Mouse (Mus musculus) cerebellum, adult 9-10 months (tissue): ENCODE measurements around the gene Sept11.

Source experiments
- DNase-seq: peaks from one replicate; pipeline ENCODE4 v3.0.0; 2022

Sept11 gene

DNA sequence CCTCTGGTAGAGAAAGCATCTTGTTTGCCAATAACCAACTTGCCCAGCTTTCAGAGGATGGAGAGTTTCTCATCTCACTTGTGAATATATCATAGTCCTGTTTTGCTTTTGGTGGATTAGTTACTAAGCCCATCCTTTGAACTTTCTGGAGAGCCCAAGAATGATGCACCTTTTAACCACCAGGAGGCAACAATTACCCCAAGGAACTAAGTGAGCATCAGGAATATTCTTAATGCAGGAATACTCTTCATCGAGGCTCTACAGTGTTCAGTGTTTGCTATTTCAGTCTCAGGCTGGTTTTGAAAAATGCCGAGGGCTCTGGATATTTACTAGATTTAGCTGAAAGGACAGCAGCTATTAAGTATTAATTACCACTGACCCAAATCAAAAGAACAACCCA, 87.0 kb downstream of the Sept11 start:
- peak; percentile 58 for DNase-seq

DNA sequence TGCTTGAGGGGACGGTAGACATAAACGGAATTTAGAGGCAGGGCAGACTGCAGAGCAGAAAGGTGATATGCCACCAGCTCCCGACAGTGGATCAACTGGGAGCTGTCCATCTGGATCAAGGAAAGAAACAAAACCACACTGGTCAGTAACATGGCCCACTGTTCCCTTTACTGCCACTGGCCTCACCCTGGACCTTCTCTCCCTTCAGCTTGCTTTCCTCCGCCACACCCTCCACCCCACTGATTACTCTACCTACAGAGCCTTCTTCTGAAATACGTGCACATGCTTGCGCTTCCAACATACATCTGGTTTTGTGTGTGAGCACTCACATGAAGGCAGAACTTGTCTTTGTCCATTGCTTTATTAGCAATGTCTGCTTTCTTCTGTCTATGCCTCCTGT, 90.1 kb downstream of the Sept11 start:
- no peak for DNase-seq

DNA sequence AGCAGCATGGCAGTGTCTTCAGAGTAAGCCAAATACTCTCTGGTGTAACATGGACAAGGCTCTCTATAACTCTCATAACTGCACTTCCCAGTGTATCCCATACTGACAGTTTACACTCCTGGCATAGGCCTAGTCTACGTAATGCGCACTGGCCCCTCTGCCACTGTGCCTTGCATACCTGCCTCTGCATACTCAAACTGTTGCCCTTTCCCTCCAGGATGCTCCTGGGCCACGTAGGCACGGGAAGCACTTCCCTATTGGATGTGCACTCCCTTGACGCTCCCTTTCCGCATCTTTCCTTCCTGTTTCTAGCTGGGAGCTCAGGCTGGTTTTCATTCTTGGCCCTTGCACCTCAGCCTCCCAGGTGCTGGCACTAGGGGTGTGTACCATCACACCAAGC, 91.3 kb downstream of the Sept11 start:
- no peak for DNase-seq

DNA sequence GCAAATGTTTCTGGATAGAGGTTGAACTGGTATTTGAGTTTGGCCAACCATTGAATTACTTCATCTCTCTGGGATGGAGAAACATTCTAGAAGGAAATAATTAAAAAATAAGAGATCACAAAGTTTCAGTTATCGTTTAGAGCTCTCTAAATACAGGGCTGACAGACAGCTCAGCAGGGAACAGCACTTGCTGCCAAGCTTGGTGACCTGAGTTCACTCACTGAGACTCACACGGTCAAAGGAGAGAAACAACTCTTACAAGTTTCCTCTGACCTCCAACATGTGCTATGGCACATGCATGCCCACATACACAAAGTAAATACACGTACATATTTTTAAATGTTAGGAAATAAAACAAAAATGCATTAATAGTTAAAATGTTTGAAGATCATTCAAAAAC, 96.4 kb downstream of the Sept11 start:
- no peak for DNase-seq

DNA sequence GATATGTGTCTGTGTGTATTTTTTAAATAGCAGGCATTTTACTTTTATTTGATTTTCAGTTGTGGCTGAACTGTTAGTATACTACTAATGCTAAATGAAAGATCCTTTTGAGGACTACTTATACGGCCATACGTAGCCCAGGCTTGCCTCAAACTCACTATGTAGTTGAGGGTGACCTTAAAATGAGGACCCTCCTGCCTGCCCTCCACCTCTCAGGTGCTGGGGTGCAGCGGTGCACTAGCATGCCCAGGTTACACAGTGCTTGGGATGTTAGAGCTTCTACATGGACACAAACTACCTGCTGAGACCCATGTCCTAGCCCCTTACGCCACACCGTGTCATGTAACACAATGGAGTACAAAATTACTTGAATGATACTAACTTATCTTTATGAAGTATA, 97.2 kb downstream of the Sept11 start:
- DNase-seq, result no peak

DNA sequence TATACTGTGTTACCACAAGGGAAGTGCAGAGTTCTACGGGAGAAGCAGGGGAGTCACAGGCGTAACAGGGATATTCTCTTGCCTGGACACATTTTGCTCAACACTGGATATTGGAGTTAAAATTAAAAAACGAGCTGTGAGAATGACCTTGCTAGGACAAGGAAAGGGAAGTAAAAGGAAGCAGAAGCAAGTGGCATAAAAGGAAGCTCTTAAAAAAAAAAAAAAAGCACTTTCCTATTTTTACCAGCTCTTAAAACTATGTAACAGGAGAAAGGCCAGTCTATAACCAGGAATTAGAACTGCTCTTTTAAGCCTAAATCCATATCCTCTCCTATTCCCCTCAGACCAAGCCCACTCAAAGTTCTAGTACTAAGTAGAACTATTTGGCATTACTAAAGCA, 105.0 kb downstream of the Sept11 start:
- no peak for DNase-seq

DNA sequence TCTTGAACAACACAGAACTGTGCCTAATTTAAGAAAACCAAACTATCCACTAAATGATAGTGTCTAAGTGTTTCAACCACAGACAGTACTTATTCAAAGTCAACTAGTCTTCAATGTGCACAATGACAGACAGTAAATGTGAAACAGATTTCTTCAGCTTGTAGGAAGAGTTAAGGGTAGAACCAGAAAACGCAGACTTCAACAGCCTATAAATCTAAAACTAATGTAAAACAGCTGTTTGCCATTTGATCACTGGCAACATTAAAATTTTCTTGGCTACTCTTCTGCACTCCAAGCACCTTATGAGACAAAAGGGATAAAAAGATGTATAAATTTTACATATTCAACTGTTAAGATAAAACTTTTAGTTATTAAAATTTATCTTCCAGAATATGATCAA, 107.9 kb downstream of the Sept11 start:
- DNase-seq, result no peak

DNA sequence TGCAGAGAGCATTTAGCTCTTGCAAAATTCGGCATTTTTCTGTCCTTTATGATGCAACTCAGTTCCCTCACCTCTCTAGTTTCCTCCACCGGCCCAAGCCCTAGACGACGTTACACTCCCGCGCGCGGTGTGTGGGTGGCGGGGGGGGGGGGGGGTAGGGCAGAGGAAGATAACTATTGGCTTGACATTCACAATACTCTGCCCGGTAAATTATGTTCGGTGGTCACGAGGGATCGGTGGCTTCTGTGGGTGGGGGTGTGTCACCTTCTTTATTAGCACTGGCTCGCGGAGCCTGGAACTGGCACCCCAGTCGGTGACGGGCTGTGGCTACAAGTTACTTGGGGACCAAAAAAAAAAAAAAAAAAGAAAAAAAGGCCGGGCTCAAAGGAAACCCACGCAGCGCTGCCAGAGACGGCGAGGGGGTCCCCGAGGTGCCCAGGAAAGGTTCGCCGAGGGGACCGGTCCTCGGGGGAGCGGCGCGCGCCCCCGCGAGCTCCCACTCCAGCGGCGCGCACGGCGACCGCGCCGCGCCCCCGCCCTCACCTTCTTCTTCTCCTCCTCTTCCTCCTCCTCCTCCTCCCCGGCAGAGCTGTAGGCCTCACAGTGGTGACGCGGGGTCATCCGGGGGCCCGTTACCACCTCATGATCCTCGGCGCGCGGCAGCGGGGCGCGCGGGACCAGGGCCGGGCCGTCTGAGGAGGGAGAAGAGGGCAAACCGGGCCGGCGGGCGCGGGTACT, 112.3 kb downstream of the Sept11 start:
- peak; percentile 78 for DNase-seq

DNA sequence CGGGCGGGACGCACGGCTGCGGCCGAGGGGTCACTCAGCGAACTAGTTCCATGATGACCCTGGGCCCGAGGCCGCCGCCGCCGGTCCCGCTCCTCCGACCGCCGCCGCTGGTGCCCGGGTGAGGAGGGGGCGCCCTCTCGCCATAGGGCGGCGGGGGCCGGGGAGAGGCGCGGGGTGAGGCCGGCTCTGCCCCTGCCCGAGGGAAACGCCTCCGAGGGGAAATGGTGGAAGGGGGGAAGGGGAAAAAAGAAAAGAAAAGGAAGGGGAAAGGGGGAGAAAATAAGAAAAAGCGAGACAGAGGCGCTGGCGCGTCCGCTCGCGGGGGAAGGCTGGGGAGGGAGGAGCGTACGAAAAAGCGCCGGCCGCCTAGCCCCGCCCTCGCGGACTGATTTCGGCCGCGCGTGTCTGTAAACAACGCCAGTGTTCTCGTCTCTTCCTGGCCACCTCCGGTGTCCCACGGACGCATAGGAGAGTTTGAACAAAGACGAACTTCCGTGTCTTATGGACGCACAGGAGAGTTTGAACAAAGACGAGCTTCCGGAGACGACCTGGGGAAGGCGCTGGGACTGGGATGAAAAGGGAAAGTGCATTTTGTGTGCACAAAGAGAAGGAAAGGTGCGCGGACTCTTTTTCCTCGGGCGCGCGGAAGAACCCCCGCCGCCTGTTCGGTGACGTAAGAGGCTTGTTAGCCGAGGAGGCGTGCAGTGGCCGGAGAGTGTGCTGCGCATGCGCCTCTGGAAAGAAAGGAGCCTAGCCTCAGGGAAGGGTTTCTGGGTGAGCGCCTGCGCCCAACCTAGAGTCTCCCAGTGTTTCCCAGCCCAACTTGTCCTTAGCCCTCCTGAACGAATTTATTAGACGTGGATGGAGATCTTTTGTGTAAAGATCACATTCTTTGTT, 113.1 kb downstream of the Sept11 start, which contains the start of the genes Ccni and 2010109A12Rik:
Gene Ccni, minus strand, starts transcription at position 387 of the 897 bp plus-strand sequence.
Gene 2010109A12Rik, plus strand, starts transcription at position 410 of the 897 bp plus-strand sequence.
- DNase-seq, result peak; percentile 97

DNA sequence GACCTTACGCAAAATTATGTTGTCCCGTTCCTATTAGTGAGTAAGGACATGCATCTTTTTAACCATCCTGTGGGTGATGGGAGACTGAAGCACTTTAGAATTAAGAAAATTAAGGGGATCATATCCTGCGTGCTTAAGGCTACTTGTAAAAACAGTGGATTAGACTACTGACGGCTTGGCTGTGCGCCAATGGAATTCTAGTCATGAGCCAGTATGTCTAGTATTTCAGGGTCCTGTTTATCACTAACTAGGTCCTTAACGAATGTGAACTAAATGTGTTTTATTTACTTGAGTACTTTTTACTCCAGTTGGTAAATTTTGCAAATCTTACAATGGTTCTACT, 113.7 kb downstream of the Sept11 start:
- DNase-seq, result peak; percentile 86

DNA sequence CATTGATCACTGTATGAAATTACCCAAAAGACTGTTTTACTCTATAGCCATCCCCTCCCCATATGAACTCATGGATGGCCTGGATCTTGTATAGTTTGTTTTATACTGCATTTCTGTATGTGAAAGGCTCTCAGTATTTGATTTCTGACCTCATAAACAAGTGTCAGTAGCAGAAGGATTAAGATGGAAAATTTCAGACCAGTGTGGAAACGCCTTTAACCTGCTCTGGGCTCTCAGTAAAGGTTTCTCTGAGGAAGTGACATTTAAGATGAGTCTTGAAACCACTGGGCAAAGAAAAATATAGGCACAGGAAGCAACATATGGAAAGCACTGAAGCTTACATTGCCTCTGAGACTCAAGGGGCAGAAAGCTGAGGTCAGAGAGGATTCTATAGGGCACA, 114.3 kb downstream of the Sept11 start:
- peak; percentile 48 for DNase-seq

DNA sequence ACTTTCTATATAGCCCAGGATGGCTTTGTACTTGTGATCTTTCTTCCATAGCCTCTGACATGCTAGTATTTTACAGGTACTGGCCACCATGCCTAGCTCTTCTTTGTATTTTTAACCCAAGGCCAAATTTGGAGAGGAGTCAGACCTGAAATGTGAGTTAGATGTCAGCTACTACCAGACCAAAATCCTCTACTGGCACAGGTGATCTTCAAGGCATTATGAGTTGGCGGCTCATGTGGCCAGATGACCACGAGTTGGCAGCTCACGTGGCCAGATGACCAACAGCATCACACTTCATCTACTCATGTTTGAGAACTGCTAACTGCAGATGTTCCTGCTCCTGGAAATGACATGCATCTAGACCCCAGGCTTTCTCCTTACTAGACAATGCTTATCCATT, 125.1 kb downstream of the Sept11 start:
- no peak for DNase-seq

DNA sequence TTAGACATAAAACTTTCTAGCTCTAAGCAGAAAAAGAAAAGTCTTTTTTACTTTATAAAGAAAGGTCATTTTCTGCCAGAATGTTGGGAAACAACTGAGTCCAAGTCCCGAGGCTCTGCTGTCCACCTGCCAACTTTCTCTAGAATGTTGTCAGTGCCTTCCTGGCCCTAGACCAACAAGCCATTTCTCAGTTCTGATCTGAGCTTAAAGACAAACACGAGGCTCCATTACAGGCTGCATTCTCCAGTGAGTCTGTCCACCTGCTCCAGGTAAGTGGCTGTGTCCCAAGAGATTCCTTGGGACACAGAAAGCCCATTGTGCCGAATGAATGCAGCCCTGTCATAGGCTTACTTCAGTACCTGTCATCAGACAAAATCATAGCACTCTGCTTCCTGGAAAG, 128.4 kb downstream of the Sept11 start:
- DNase-seq, result peak; percentile 78

DNA sequence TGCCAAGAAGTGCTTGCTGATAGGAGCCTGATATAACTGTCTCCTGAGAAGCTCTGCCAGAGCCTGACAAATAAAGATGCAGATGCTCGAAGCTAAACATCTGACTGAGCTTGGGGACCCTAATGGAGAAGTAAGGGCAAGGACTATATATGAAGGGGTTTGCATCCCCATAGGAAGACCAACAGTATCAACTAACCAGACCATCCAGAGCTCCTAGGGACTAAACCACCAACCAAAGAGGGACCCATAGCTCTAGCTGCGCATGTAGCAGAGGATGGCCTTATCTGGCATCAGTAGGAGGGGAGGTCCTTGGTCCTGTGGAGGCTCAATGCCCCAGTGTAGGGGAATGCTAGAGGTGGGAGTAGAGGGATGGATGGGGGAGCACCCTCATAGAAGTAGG, 131.3 kb downstream of the Sept11 start:
- no peak for DNase-seq
